Mouse (Mus musculus) lung, postnatal 0 days (tissue): ENCODE data around the gene Lrrc63. TPM values are rescaled to one million over a fixed set of nuclear protein-coding genes. Genes with fewer than 3 reads are reported as not detected.

Experiments
- ATAC-seq: fragments of 200-750 bp; cut with Nextera tagmentation; 2 replicates; pipeline ENCODE4 v1.8.0; 2017; ENCODE audit warnings: moderate library complexity
- DNase-seq: peaks from one replicate; pipeline ENCODE4 v3.0.0-alpha.2; 2016; ENCODE audit warnings: low spot score
- H3K27ac ChIP-seq: fragments of 300-500 bp; sonication (generic); 2 replicates; pipeline ENCODE4 v1.5.1; 2014; ENCODE audit warnings: antibody characterized with exemption, mild to moderate bottlenecking, low read length, mixed read lengths
- H3K27me3 ChIP-seq: fragments of 300-500 bp; sonication (generic); replicated peaks from 2 replicates; pipeline ENCODE4 v1.6.1; 2014; ENCODE audit warnings: low read length, mixed read lengths; ENCODE audit not compliant: insufficient read depth
- H3K36me3 ChIP-seq: fragments of 300-500 bp; sonication (generic); 2 replicates; pipeline ENCODE4 v1.6.1; 2014; ENCODE audit warnings: low read length, mixed read lengths; ENCODE audit not compliant: insufficient read depth
- H3K4me1 ChIP-seq: fragments of 300-500 bp; sonication (generic); 2 replicates; pipeline ENCODE4 v1.6.1; 2014; ENCODE audit warnings: antibody characterized with exemption, low read depth, low read length, mixed read lengths; ENCODE audit not compliant: insufficient read depth
- H3K4me2 ChIP-seq: fragments of 300-500 bp; sonication (generic); replicated peaks from 2 replicates; pipeline ENCODE4 v1.6.1; 2014; ENCODE audit warnings: low read depth, mild to moderate bottlenecking, low read length, moderate library complexity, mixed read lengths
- H3K4me3 ChIP-seq: fragments of 300-500 bp; sonication (generic); 2 replicates; pipeline ENCODE4 v1.5.1; 2014; ENCODE audit warnings: low read depth, low read length
- H3K9ac ChIP-seq: fragments of 300-500 bp; sonication (generic); replicated peaks from 2 replicates; pipeline ENCODE4 v1.6.1; 2014; ENCODE audit warnings: low read depth, mild to moderate bottlenecking
- H3K9me3 ChIP-seq: fragments of 300-500 bp; sonication (generic); 2 replicates; pipeline ENCODE4 v1.6.1; 2016; ENCODE audit warnings: low read length, mixed read lengths
- CTCF ChIP-seq: IDR thresholded peaks from 2 replicates; pipeline ENCODE4 v1.5.1; 2016; ENCODE audit warnings: antibody characterized with exemption, mild to moderate bottlenecking
- EP300 ChIP-seq: IDR thresholded peaks from 2 replicates; pipeline ENCODE4 v1.6.1; 2016; ENCODE audit warnings: antibody characterized with exemption, mild to moderate bottlenecking, control low read depth
- WGBS: fragments of 180-500 bp; shearing (Covaris S2); extraction: QIAGEN DNeasy Blood & Tissue Kit; methylation state at CpG from one replicate; pipeline ENCODE4 v1.1.7; 2014; 5-methylcytosine and 5-hydroxymethylcytosine counted together
- polyA plus RNA-seq: library from polyadenylated mRNA; unstranded; fragments of >200 nt; fragmentation: Nextera tagmentation; extraction: Ambion mirVana; gene quantifications from 2 replicates; pipeline ENCODE4 v1.2.1, GENCODE M21; 2015

Gene Lrrc63
- 0.06 and 0.17 TPM in 2 replicates for polyA plus RNA-seq

DNA sequence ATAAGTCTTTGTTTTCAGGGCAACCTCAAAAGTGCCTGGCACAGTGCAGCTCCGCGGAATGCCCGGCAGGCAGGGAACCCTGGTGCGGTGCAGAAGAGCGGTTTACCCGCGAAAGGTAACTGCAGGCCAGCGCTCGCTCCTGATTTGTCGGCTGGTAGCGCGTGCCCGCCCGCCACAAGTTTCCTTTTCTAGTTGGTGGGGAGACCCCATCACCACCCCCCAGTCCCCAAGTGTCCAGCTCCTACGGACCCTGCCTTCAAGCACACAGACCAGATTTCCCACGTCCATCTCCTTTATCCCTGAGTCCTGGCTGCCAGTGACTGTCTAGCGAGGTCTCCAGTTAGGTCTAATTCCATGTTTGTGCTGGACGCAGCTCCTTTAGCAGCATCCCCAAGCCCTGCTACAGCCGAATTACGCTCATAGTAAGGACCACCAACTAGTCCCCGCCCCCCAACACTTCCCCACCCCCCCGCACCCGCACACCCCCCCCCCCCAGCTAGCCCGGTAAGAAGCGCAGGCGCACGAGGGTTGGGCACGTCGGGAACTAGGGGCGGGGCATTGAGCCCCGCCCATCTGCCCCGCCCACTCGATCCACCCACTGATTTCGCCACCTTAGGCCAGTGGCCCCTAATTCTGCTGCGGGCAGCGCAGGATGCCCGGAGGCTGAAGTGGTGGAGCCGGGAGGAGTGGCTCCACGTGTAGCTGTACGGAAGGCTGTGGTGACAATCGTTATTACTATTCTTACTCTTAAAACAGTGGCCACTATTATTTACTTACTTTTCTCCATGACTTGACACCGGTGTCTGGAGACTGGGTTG lies at the start of gene Lrrc63, which contains the start of gene Lcp1:
Gene Lrrc63 (minus strand): TSS at position 381 of the 818 bp plus-strand sequence.
Gene Lcp1 (plus strand): TSS at position 601 of the 818 bp plus-strand sequence.
- Histone ChIP-seq H3K4me1 (peaks cover 12% of the 10 kb centered on the region), H3K4me2 (peak within 1 kb of the TSS; percentile 84), H3K27me3 (no peaks in the 10 kb centered on the region), H3K36me3 (no peaks in the 10 kb centered on the region), H3K9ac (peak within 1 kb of the TSS; percentile 34; the same call in 1 of the 2 replicates), H3K9me3 (no peaks in the 10 kb centered on the region), H3K27ac (peak within 1 kb of the TSS; percentile 78), H3K4me3 (peak within 1 kb of the TSS; percentile 56)
- ATAC-seq (peak; percentile 94), DNase-seq (peak; percentile 92)
- WGBS: under 1% methylated on average over 39 of the region's 42 CpGs
- TF ChIP-seq EP300 (peak; percentile 25; the same call in 1 of the 2 replicates), CTCF (no peak)

DNA sequence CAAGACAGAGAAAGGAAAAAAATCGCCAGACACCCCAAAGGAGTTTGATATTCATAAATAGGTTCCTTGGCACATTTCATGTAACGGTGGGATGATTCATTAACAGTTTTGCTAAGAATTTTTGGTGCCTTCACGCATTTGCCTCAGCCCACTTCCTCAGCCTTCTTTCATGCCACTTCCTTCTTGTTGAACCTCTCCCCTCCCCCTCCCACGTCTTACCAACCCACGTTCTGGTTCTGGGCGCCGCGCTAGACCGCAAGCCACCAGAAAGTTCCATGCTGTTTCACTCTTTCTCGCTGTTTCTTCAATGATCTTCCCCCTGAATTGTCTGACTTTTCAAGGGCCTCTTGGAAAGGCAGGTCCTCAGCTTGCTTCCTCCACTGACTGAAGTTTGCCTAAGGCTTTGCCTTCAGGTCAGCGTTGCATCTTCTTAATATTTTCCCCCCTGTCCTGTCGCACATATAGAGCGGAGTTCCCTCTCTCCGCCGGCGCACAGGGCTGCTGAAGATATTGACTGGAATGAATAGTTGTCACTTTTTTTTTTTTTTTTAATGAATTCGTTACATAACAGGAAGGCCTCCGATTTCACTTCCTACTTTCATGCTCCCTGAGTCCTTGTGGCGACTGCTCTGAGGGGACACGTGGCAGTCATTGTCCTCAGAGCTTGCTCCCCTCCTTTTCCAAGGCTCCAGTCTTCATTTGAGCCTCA lies 48.7 kb upstream of the Lrrc63 start:
- H3K4me2 ChIP-seq: peak overlapping the region; percentile 43
- peak overlapping the region; percentile 16; the same call in 1 of the 2 replicates for H3K4me3 ChIP-seq
- peaks cover 6% of the 10 kb centered on the region; the same call in 1 of the 2 replicates for H3K4me1 ChIP-seq
- DNase-seq (peak; percentile 64), ATAC-seq (peak; percentile 27; the same call in 1 of the 2 replicates)
- WGBS: 54% methylated on average over 20 of the region's 20 CpGs
- no peaks in the 10 kb centered on the region for H3K9me3 ChIP-seq
- no peak for TF ChIP-seq CTCF
- TF ChIP-seq EP300: no peak
- no peak overlapping the region for H3K9ac ChIP-seq
- H3K27ac ChIP-seq: peak overlapping the region; percentile 78
- H3K36me3 ChIP-seq: no peaks in the 10 kb centered on the region
- H3K27me3 ChIP-seq: no peaks in the 10 kb centered on the region

DNA sequence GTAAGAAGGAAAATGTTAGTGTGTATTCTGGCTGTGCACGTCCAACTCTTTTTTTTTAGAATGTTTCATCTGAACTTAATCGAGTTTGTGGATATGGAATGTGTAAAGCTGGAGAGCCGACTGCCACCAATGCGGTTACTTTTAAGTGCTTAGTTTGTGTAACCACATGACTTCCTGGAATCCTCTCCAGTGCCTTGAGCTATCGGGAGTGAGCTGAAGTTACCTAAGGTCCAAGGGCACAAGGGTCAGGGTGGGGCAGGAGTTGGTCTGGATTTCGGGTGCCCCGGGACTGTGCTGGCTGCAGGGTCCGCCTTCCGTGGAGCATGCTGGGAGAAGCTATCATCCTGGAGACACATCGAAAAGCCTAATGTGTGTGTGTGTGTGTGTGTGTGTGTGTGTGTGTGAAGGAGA lies 48.1 kb upstream of the Lrrc63 start:
- Histone ChIP-seq H3K9me3 (no peaks in the 10 kb centered on the region), H3K4me2 (peak overlapping the region; percentile 43), H3K4me3 (peak overlapping the region; percentile 16; the same call in 1 of the 2 replicates), H3K27me3 (no peaks in the 10 kb centered on the region), H3K36me3 (no peaks in the 10 kb centered on the region), H3K4me1 (peaks cover 9% of the 10 kb centered on the region; the same call in 1 of the 2 replicates), H3K9ac (no peak overlapping the region), H3K27ac (peak overlapping the region; percentile 78)
- 38% methylated on average over 10 of the region's 10 CpGs for WGBS
- DNase-seq (peak; percentile 87), ATAC-seq (peak; percentile 79)
- peak; percentile 51; the same call in 1 of the 2 replicates for TF ChIP-seq EP300
- TF ChIP-seq CTCF: no peak

DNA sequence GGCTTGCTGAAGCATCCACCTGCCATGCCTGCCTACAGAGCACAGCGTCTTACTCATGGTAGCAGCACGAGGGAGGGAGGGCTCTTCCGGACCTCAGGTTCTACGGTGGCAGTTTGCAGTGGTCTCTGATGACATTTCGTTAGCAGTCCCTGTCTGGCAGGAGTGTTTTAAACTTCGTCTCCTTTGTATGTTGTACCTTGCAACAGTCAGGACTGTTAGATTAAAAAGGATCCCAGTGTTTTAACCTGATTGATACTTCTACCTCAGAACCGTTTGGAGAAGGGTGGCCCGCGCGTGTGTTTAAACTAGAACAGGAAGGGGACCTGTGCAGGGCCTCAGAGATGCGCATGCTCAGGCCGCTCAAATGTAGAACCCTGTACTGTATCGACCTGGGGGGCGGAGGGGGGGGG lies 47.7 kb upstream of the Lrrc63 start:
- Histone ChIP-seq H3K9ac (no peak overlapping the region), H3K4me3 (peak overlapping the region; percentile 16), H3K4me2 (peak overlapping the region; percentile 43), H3K36me3 (no peaks in the 10 kb centered on the region), H3K4me1 (peaks cover 9% of the 10 kb centered on the region; the same call in 1 of the 2 replicates), H3K9me3 (no peaks in the 10 kb centered on the region), H3K27ac (peak overlapping the region; percentile 78), H3K27me3 (no peaks in the 10 kb centered on the region)
- ATAC-seq (peak; percentile 54), DNase-seq (peak; percentile 35)
- no peak for TF ChIP-seq EP300
- no peak for TF ChIP-seq CTCF
- WGBS: 54% methylated on average over 14 of the region's 14 CpGs

DNA sequence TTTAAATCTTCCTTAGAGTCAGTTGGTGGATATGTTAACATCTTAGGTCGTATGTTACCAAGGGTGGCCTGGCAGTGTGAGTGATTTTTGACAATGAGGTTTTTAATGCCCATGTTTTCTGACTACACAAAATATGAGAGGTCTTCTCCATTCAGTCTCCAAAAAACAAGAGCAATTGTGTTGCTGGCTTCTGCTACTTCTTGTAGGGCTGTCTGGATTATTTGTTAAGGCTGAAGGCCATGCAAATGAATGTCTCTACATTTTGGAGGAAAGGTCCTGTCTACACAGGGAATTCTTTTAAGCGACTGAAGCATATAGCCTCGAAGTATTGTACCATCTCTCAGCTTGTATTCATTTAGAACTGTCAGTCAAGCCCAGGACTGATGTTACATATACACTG lies 46.7 kb upstream of the Lrrc63 start:
- H3K4me3 ChIP-seq: peak overlapping the region; percentile 16; the same call in 1 of the 2 replicates
- peak overlapping the region; percentile 28 for H3K4me2 ChIP-seq
- DNase-seq (no peak), ATAC-seq (no peak)
- H3K27me3 ChIP-seq: no peaks in the 10 kb centered on the region
- H3K27ac ChIP-seq: peak overlapping the region; percentile 62
- no peak for TF ChIP-seq EP300
- TF ChIP-seq CTCF: no peak
- peaks cover 12% of the 10 kb centered on the region; the same call in 1 of the 2 replicates for H3K4me1 ChIP-seq
- H3K9me3 ChIP-seq: no peaks in the 10 kb centered on the region
- 77% methylated on average over 3 of the region's 3 CpGs for WGBS
- no peak overlapping the region for H3K9ac ChIP-seq
- no peaks in the 10 kb centered on the region for H3K36me3 ChIP-seq
